8 mouse cellular contexts compared by ENCODE assay signal in the genomic region with DNA sequence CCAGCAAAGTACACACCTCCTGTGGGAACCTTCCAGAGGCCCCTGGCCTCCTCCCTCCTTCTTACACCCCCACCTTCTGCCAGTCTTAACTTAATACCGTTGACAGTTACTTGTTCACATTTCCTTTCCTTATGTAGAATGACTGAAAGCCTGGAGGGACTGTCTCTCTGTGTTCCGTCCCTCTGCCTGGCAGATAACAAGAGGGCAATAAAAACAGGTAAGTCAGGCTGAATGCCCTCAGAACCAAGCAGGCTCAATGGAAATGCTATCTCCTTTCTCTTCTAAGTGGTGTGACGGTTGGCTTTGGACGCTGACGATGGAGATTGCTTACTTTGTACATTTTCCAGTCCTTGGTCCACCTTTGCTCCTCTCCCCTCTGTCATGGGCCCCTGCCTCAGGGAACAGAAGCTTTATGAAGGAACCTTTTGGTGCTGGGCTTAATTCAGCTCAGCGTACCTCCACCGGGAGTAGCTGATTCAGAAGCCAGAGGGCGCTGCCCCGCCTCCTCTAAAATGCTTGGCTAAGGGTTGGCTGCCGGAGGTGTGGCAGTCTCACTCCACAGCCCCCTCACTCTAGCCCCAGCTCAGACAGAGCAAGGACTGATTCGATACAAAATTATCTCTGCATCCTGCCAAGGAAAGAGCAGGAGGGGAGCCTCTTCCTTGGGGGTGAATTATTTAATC.
DNase-seq lines count a peak whose midpoint lies in the region; ATAC-seq and TF ChIP-seq lines count a peak whose summit lies in the region.

No protein-coding gene starts in this region.

- no peak overlapping the region for H3K9ac ChIP-seq in embryonic facial prominence, embryonic 12.5 days
- H3K9ac ChIP-seq in hindbrain, embryonic 11.5 days (ENCODE audit: low read depth, low read length): no peak overlapping the region
- H3K9ac ChIP-seq in midbrain, embryonic 13.5 days (replicated peaks): no peak overlapping the region
- no peak overlapping the region for H3K9ac ChIP-seq in stomach, postnatal 0 days (ENCODE audit: low read length)

- H3K27ac ChIP-seq in embryonic facial prominence, embryonic 12.5 days: no peak overlapping the region
- no peak overlapping the region for H3K27ac ChIP-seq in hindbrain, embryonic 11.5 days (ENCODE audit: low read depth, low read length)
- no peak overlapping the region for H3K27ac ChIP-seq in midbrain, embryonic 13.5 days
- no peak overlapping the region for H3K27ac ChIP-seq in stomach, postnatal 0 days (replicated peaks)

- no peak for TF ChIP-seq EP300 in stomach, postnatal 0 days (optimal IDR thresholded peaks at IDR 0.05)

- H3K4me1 ChIP-seq in embryonic facial prominence, embryonic 12.5 days: peaks cover 13% of the 10 kb centered on the region
- no peaks in the 10 kb centered on the region for H3K4me1 ChIP-seq in hindbrain, embryonic 11.5 days (replicated peaks; ENCODE audit: control insufficient read depth, insufficient read depth, low read length)
- peaks cover 9% of the 10 kb centered on the region for H3K4me1 ChIP-seq in midbrain, embryonic 13.5 days (replicated peaks)
- H3K4me1 ChIP-seq in stomach, postnatal 0 days (replicated peaks; ENCODE audit: control insufficient read depth, insufficient read depth): no peaks in the 10 kb centered on the region

- peak; percentile 5 to 18 for DNase-seq in urinary bladder, adult 18-20 months (ENCODE audit: low spot score in 2 of 2)
- DNase-seq in urinary bladder, postnatal 10 days (ENCODE audit: low spot score): no peak
- peak; percentile 66 for DNase-seq in hindbrain, embryonic 11.5 days (ENCODE audit: low spot score)
- peak; percentile 34 to 64 for DNase-seq in layer of hippocampus, postnatal 25 days (ENCODE audit: extremely low spot score in 1 of 2, low spot score in 1 of 2)
- peak; percentile 38 for DNase-seq in stomach, postnatal 0 days (ENCODE audit: low spot score)
- no peak for DNase-seq in gastrocnemius, adult 8-10 months (ENCODE audit: low spot score in 2 of 2)

- TF ChIP-seq CTCF in stomach, postnatal 0 days (IDR thresholded peaks at IDR 0.05; ENCODE audit: low read depth): peak; percentile 75

- H3K9me3 ChIP-seq in embryonic facial prominence, embryonic 12.5 days: no peaks in the 10 kb centered on the region
- H3K9me3 ChIP-seq in hindbrain, embryonic 11.5 days (ENCODE audit: control insufficient read depth, low read length): no peaks in the 10 kb centered on the region
- no peaks in the 10 kb centered on the region for H3K9me3 ChIP-seq in midbrain, embryonic 13.5 days
- no peaks in the 10 kb centered on the region for H3K9me3 ChIP-seq in stomach, postnatal 0 days (ENCODE audit: control insufficient read depth, low read length)

- 19% methylated on average over 11 of the region's 11 CpGs for WGBS in embryonic facial prominence, embryonic 12.5 days
- 21% methylated on average over 11 of the region's 11 CpGs for WGBS in hindbrain, embryonic 11.5 days
- WGBS in midbrain, embryonic 13.5 days: 21% methylated on average over 11 of the region's 11 CpGs
- WGBS in stomach, postnatal 0 days: 19% methylated on average over 11 of the region's 11 CpGs

- no peaks in the 10 kb centered on the region for H3K36me3 ChIP-seq in embryonic facial prominence, embryonic 12.5 days
- H3K36me3 ChIP-seq in hindbrain, embryonic 11.5 days (ENCODE audit: control insufficient read depth, insufficient read depth, low read length): no peaks in the 10 kb centered on the region
- H3K36me3 ChIP-seq in midbrain, embryonic 13.5 days: no peaks in the 10 kb centered on the region
- no peaks in the 10 kb centered on the region for H3K36me3 ChIP-seq in stomach, postnatal 0 days (ENCODE audit: control insufficient read depth, insufficient read depth, low read length)

- 0 out of 2 replicates have a peak overlapping the region, but pooled peaks have one; percentile 5 for H3K4me2 ChIP-seq in embryonic facial prominence, embryonic 12.5 days (replicated peaks)
- no peak overlapping the region; the same call in 1 of the 2 replicates for H3K4me2 ChIP-seq in hindbrain, embryonic 11.5 days (replicated peaks; ENCODE audit: low read depth, low read length)
- 0 out of 2 replicates have a peak overlapping the region, but pooled peaks have one; percentile 11 for H3K4me2 ChIP-seq in midbrain, embryonic 13.5 days (replicated peaks)
- no peak overlapping the region for H3K4me2 ChIP-seq in stomach, postnatal 0 days (replicated peaks; ENCODE audit: low read depth)

- H3K4me3 ChIP-seq in embryonic facial prominence, embryonic 12.5 days: no peak overlapping the region
- no peak overlapping the region for H3K4me3 ChIP-seq in hindbrain, embryonic 11.5 days (ENCODE audit: low read depth, low read length)
- H3K4me3 ChIP-seq in midbrain, embryonic 13.5 days (replicated peaks): no peak overlapping the region
- H3K4me3 ChIP-seq in stomach, postnatal 0 days (ENCODE audit: low read depth, low read length): no peak overlapping the region

- peak; percentile 79; the same call in 1 of the 2 replicates for ATAC-seq in embryonic facial prominence, embryonic 12.5 days (ENCODE audit: insufficient number of reproducible peaks, insufficient read depth, low FRiP score, low TSS enrichment)
- 0 out of 2 replicates have a peak, but pooled peaks have one; percentile 25 for ATAC-seq in hindbrain, embryonic 11.5 days (ENCODE audit: low FRiP score)
- ATAC-seq in midbrain, embryonic 13.5 days: peak; percentile 80
- 0 out of 2 replicates have a peak, but pooled peaks have one; percentile 24 for ATAC-seq in stomach, postnatal 0 days (ENCODE audit: low FRiP score, low TSS enrichment)

- no peaks in the 10 kb centered on the region for H3K27me3 ChIP-seq in embryonic facial prominence, embryonic 12.5 days
- no peaks in the 10 kb centered on the region for H3K27me3 ChIP-seq in hindbrain, embryonic 11.5 days (ENCODE audit: control insufficient read depth, insufficient read depth, low read length)
- H3K27me3 ChIP-seq in midbrain, embryonic 13.5 days: no peaks in the 10 kb centered on the region
- H3K27me3 ChIP-seq in stomach, postnatal 0 days (ENCODE audit: control insufficient read depth, insufficient read depth, low read length): no peaks in the 10 kb centered on the region

Comparison
In these comparisons a context has a peak if more than half of its experiments do, and no peak if none do; other contexts are left out.
1. DNase-seq: peak in urinary bladder, adult 18-20 months (2 of 2), hindbrain, embryonic 11.5 days (single experiment), layer of hippocampus, postnatal 25 days (2 of 2) and stomach, postnatal 0 days (single experiment); none in urinary bladder, postnatal 10 days (single experiment) and gastrocnemius, adult 8-10 months (0 of 2).
2. ATAC-seq: peak in every context shown above with its lines; median percentile 80 in midbrain, embryonic 13.5 days; 79 in embryonic facial prominence, embryonic 12.5 days; 25 in hindbrain, embryonic 11.5 days; 24 in stomach, postnatal 0 days.
3. H3K4me2 ChIP-seq: peak in embryonic facial prominence, embryonic 12.5 days (single experiment) and midbrain, embryonic 13.5 days (single experiment); none in hindbrain, embryonic 11.5 days (single experiment) and stomach, postnatal 0 days (single experiment).